Mouse (Mus musculus) naive thymus-derived CD4-positive, alpha-beta T cell, adult 5 months (primary cell): Measurements from ENCODE around the gene Olfr1136. TPM values are rescaled to one million over a fixed set of nuclear protein-coding genes. Genes with fewer than 3 reads are reported as not detected.

Experiments used
- polyA plus RNA-seq: library from polyadenylated mRNA; unstranded; fragments of 100-300 nt; shearing (Covaris generic); gene quantifications from one replicate; pipeline ENCODE4 v1.2.1, GENCODE M21; 2017

The Olfr1136 gene
- not detected for polyA plus RNA-seq

DNA sequence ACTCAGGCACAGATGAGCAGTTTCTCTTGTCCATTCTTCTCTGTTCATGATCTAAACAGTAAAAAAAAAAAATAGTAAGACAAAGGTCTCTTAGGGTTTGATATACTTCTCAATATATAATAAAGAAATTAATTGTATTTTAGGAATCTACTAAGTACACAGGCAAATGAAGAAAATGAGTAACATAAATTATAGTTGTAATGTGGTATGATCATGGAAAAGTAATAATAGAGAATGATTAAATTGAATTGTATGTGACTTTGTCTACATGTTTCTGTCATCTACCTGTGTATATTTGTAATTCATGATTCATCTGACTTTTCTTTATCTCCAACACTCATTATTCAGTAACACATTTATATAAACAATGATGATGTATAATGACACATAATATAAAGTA lies at the start of gene Olfr1136:
Gene Olfr1136 (minus strand): TSS at position 101 of the 400 bp plus-strand sequence.

DNA sequence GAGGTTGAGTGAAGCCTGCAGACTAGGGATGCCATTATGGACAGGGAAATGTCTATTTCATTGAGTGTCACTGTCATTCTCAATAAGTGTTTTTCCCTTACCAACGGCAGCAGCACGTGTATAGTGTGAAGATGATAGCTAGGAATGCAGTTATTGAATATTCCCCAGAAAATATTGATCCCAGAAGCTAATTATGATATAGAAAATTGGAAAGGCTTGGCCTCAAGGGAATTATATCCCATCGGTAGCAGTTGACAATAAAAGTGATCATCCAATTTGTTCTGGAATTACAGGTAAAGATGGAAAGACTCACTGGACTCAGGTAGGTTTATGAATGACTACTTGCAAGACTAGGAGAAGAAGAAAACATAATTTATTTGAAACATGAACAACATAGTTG lies 49.7 kb upstream of the Olfr1136 start, which contains the start of gene Olfr1140:
Gene Olfr1140 (plus strand): TSS at position 301 of the 400 bp plus-strand sequence.

DNA sequence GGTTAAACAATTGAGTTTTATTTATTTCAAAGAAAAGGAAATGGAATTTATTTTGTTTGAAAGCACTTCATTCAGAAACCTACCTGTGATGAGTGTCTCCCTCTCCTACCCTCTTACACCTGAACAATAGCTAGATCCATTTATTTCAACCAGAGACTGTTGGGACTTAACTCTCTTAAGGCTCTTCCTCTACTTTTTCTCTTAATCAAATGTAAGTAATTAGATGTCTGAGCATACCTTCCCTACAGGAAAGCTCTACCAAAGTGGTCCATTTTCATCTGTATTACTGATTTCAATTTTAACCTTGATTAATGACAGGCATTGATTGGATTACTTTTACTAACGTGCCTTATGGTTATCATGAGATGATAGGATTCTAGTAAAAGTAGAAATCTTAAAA lies 46.1 kb upstream of the Olfr1136 start, which contains the start of gene Olfr1138:
Gene Olfr1138 (minus strand): TSS at position 101 of the 400 bp plus-strand sequence.

DNA sequence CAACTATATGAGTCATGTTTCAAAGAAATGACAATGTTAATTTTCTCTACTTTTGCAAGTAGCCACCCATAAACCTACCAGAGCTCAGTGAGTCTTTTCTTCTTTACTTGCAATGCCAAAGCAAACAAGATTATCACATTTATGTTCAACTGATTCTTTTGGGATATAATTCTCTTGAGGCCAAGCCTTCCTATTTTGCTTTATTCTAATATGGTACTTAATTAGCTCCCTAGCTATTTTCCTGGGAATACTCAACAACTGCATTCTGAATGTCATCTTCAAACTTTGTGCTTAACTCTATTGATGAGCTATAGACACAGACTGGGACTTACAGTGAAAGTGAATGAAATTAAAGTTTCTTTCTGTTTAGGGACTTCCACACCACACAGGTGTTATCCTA lies 19.3 kb upstream of the Olfr1136 start, which contains the start of gene Olfr1137:
Gene Olfr1137 (minus strand): TSS at position 101 of the 400 bp plus-strand sequence.

DNA sequence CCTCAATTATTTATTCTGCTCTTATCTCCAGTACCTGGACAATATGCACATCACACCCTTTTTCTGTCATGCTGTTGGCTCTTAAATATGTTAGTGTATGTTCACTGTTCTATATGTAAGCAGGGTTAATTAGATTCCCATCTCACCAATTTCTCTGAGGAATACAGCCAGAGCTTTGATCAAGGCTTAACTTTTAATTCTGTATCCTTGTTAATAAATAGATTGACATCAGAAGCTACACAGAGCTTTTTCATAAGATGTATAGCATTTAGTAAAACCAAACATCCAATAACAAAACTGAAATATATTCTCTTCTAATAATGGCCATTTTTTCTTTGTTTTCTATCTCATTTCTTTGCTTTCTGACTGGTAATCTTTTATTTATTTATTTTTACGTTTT lies 20.2 kb downstream of the Olfr1136 start, which contains the start of gene Olfr1135:
Gene Olfr1135 (minus strand): TSS at position 101 of the 400 bp plus-strand sequence.

DNA sequence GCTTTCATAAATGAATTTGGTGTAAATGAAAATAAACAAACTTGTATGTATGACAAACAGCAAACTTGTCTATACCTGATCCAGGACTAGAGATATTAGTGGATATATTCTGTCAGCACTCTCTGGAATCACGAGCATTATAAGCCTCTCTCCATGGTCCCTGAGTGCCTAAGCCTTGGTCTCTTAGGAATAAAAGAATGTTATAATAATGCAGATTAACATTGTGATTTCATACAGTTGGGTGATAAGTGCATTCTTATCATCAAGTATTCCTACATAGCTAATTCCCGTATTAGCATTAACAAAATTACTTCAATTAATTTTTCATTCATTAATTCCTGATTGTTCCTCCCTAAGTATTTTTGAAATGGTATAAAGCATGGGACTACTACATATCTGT lies 35.4 kb downstream of the Olfr1136 start, which contains the start of gene Olfr1134:
Gene Olfr1134 (minus strand): TSS at position 101 of the 400 bp plus-strand sequence.

DNA sequence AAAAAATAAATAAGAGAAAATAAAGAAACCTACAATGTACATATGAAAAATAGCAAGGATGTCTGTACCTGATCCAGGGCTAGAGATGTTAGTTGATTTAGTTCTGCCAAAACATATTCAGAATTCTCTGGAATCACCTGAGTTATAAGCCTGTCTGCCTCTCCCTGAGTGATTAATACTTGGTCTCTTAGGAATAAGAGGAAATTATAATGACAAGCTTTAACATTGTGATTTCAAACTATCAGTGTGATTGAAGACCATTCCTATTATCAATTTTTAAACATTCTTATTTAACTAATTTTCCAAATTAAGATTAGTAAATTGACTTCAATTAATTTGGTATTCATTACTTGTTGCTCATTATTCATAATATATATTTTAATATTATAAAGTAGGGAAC lies 46.5 kb downstream of the Olfr1136 start, which contains the start of gene Olfr1133:
Gene Olfr1133 (minus strand): TSS at position 101 of the 400 bp plus-strand sequence.

Other genes starting within 250 kb of the Olfr1136 start
- gene Olfr1126, start 240.0 kb downstream of the Olfr1136 start, polyA plus RNA-seq: not detected
- not detected for gene Pramel7, start 196.9 kb downstream of the Olfr1136 start, polyA plus RNA-seq
- gene Pramel6, start 187.4 kb downstream of the Olfr1136 start, polyA plus RNA-seq: not detected
- not detected for gene Olfr153, start 162.2 kb downstream of the Olfr1136 start, polyA plus RNA-seq
- gene Olfr1128, start 148.4 kb downstream of the Olfr1136 start, polyA plus RNA-seq: not detected
- gene Olfr1129, start 120.0 kb downstream of the Olfr1136 start, polyA plus RNA-seq: not detected
- not detected for gene Olfr1130, start 87.7 kb downstream of the Olfr1136 start, polyA plus RNA-seq
- gene Olfr1131, start 66.8 kb downstream of the Olfr1136 start, polyA plus RNA-seq: not detected
- gene Olfr1132, start 56.4 kb downstream of the Olfr1136 start, polyA plus RNA-seq: not detected
- not detected for gene Olfr1133, start 46.6 kb downstream of the Olfr1136 start, polyA plus RNA-seq
- gene Olfr1134, start 35.5 kb downstream of the Olfr1136 start, polyA plus RNA-seq: not detected
- not detected for gene Olfr1135, start 20.3 kb downstream of the Olfr1136 start, polyA plus RNA-seq
- gene Olfr1137, start 19.2 kb upstream of the Olfr1136 start, polyA plus RNA-seq: not detected
- gene Olfr1138, start 46.0 kb upstream of the Olfr1136 start, polyA plus RNA-seq: not detected
- gene Olfr1140, start 49.8 kb upstream of the Olfr1136 start, polyA plus RNA-seq: not detected
- not detected for gene Olfr1141, start 60.0 kb upstream of the Olfr1136 start, polyA plus RNA-seq
- gene Olfr152, start 85.5 kb upstream of the Olfr1136 start, polyA plus RNA-seq: not detected
- not detected for gene Olfr1143, start 106.6 kb upstream of the Olfr1136 start, polyA plus RNA-seq
- not detected for gene Olfr1145, start 115.9 kb upstream of the Olfr1136 start, polyA plus RNA-seq
- gene Olfr1148, start 136.6 kb upstream of the Olfr1136 start, polyA plus RNA-seq: not detected
- gene Olfr1150-ps1, start 150.0 kb upstream of the Olfr1136 start, polyA plus RNA-seq: not detected
- 0.39 TPM for gene Olfr1151, start 161.9 kb upstream of the Olfr1136 start, polyA plus RNA-seq
- 0.07 TPM for gene Olfr1152, start 172.5 kb upstream of the Olfr1136 start, polyA plus RNA-seq
- gene Olfr1153, start 201.0 kb upstream of the Olfr1136 start, polyA plus RNA-seq: not detected
- not detected for gene Olfr1154, start 211.2 kb upstream of the Olfr1136 start, polyA plus RNA-seq